Mouse (Mus musculus): Measurements from ENCODE around the gene Prmt2. TPM values are rescaled to one million over a fixed set of nuclear protein-coding genes. Genes with fewer than 3 reads are reported as not detected.

The Prmt2 gene
- total RNA-seq, 1 experiment from 2014 or later = 8.6 TPM

GRCm38 (mm10) chr10:76229627-76230026 lies 8.0 kb downstream of the Prmt2 start:
- no peak for ATAC-seq (ENCODE audit: extremely low read depth, insufficient number of reproducible peaks, low FRiP score, poor library complexity, severe bottlenecking)

DNA sequence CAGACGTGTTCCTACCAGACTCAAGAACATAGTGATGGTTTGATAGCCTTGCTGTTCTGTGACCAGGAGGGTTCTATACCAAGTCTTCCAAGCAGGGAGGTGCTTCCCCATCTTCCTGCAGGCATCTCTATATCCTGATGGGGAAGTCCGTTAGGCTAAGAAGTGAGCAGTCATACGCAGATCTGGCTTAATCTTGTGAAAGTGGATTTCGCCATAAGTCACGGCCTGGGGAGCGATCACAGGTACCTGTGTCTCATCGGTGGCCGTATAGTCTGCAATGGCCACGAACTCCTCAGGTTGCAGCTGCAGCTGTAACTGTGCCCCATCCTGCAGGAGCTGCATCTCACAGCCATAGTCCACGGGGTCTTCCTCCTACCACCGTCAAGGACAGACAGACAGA lies 11.7 kb downstream of the Prmt2 start:
- no peak for ATAC-seq (ENCODE audit: extremely low read depth, insufficient number of reproducible peaks, low FRiP score, poor library complexity, severe bottlenecking)

DNA sequence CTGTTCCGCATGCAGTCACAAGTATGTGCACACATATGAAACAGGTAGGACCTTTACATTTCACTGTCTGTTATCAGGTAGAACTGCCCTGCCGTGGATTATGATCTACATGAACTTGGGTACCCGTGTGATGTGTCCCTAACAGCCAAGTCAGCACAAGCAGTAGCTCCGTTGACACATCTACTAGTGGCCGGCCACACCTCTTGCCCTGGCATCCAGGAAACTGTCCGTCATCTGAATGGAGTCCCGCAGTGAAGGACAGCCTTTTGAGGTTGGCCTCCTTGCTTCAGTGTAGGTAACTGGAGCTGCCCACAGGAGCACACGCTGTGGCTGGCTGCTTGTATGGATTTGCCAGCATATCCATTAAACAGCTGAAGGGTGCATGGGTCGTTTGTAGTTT lies 19.4 kb downstream of the Prmt2 start:
- no peak for ATAC-seq (ENCODE audit: extremely low read depth, insufficient number of reproducible peaks, low FRiP score, poor library complexity, severe bottlenecking)

DNA sequence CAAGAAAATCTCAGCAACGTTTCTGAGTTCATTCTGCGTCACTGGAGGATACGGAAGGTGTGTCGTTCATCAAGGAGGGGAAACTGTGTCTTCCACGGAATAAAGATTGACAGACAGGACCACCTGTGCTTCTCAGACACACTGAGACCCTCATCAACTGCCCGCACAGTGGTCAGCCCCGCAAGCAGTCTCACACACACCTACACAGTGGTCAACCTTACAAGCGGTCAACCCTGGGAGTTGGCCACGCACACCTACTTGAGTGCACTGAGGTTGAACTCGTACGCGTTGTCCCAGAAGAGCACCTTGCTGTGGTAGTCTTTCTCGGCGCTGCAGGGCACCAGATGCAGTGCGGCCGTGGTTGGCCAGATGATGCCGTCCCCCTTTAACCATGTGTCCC lies 20.6 kb downstream of the Prmt2 start:
- no peak for ATAC-seq (ENCODE audit: extremely low read depth, insufficient number of reproducible peaks, low FRiP score, poor library complexity, severe bottlenecking)

DNA sequence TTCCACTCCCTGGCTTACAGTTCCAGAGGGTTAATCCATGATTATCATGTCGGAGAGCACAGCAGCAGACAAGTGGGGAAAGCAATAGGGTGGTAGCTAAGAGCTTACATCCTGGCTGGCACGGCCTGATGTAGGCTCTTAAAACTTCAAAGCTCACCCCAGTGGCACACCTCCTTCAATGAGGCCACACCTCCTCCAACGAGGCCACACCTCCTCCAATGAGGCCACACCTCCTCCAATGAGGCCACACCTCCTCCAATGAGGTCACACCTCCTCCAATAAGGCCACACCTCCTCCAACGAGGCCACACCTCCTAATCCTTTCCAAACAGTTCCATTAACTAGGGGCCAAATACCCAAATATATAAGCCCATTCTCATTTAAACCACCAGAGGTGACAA lies 23.5 kb downstream of the Prmt2 start:
- ATAC-seq (ENCODE audit: extremely low read depth, insufficient number of reproducible peaks, low FRiP score, poor library complexity, severe bottlenecking) = no peak

DNA sequence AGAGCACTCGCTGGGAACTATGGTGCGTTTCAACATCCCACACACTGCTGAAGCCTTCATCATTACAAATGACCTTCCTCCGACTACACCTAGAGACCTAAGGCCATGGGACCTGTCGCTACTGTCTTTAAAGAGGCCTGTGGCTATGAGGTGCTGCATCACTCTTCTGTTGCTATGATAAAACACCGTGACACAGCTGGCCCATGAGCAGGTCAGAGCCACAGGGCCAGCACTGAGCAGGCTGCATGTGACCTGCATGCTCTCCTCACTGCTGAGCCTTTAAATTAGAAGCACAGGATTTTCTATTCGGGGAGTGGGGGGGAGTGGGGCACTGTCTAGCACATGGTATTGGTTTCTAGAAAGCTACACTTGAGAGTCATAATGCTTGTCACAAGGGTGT lies 25.5 kb downstream of the Prmt2 start:
- no peak for ATAC-seq (ENCODE audit: extremely low read depth, insufficient number of reproducible peaks, low FRiP score, poor library complexity, severe bottlenecking)

GRCm38 (mm10) chr10:76210806-76211205 lies 26.9 kb downstream of the Prmt2 start:
- ATAC-seq (ENCODE audit: extremely low read depth, insufficient number of reproducible peaks, low FRiP score, poor library complexity, severe bottlenecking) = no peak

- no peak for ATAC-seq (ENCODE audit: extremely low read depth, insufficient number of reproducible peaks, low FRiP score, poor library complexity, severe bottlenecking)
Measured at GRCm38 (mm10) chr10:76209241-76209640, 28.4 kb downstream of the Prmt2 start.

- ATAC-seq (ENCODE audit: extremely low read depth, insufficient number of reproducible peaks, low FRiP score, poor library complexity, severe bottlenecking) = no peak
Measured at GRCm38 (mm10) chr10:76207262-76207796, 30.3 kb downstream of the Prmt2 start.

GRCm38 (mm10) chr10:76203798-76204283 lies 33.8 kb downstream of the Prmt2 start:
- ATAC-seq (ENCODE audit: extremely low read depth, insufficient number of reproducible peaks, low FRiP score, poor library complexity, severe bottlenecking) = no peak

DNA sequence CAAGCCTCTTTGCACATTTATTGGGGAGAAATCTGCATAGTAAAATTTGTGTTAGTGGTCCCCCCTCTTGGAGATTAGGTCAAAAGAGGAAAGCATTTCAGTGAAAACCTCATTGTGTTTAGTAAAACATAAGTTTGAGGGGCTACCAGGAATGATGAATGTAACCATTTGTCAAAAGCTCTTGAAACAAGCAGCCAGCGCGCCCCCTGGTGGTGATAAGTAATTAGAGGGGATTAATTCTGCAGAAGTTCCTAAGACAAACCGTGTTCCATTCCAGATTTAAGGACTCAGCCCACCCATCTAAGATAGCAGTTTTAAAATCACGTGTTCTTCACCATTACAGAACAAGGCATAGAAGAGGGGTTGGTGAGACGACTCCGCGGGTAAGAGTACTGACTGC lies 35.7 kb downstream of the Prmt2 start:
- no peak for ATAC-seq (ENCODE audit: extremely low read depth, insufficient number of reproducible peaks, low FRiP score, poor library complexity, severe bottlenecking)

GRCm38 (mm10) chr10:76201416-76201815 lies 36.2 kb downstream of the Prmt2 start:
- ATAC-seq (ENCODE audit: extremely low read depth, insufficient number of reproducible peaks, low FRiP score, poor library complexity, severe bottlenecking) = no peak

DNA sequence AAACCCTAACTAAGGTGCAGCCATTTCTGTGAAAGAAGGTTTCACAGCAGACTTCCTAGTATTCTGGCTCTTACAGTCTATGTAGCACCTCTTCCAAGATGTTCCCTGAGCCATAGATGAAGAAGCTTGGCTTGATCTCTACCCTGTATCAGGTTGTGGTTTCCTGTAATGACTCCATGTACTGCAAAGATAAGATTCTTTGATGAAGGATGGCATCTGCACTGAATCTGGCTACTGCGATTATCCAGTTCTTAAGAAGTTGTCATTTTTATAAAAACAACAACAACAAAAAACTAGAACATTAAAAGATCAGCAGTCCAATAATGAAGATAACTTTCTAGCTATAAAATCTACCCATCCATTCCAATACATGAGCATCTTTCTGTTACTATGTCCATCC lies 49.7 kb downstream of the Prmt2 start:
- ATAC-seq (ENCODE audit: extremely low read depth, insufficient number of reproducible peaks, low FRiP score, poor library complexity, severe bottlenecking) = no peak

GRCm38 (mm10) chr10:76185216-76185615 lies 52.4 kb downstream of the Prmt2 start:
- ATAC-seq (ENCODE audit: extremely low read depth, insufficient number of reproducible peaks, low FRiP score, poor library complexity, severe bottlenecking) = no peak

- no peak for ATAC-seq (ENCODE audit: extremely low read depth, insufficient number of reproducible peaks, low FRiP score, poor library complexity, severe bottlenecking)
Measured at GRCm38 (mm10) chr10:76174899-76175298, 62.8 kb downstream of the Prmt2 start.

DNA sequence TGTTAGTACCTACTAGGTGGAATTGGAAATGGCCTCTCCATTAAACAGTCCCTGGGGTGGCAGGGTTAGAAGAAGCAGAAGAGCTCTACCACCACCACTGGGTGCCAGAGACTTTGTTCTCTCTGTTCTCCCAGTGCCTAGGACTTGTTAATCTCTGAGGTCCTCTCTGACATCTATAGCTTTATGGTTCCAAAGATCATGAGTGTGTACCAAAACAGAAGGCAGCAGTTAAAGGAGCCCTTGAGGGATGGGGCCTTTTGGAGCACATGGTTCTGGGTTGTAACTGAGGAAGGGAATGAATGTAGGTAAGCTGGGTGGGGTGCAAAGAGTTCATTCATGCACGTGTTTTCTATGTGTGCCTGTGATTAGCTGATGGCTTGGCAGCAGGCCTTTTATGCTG lies 79.7 kb downstream of the Prmt2 start:
- ATAC-seq (ENCODE audit: extremely low read depth, insufficient number of reproducible peaks, low FRiP score, poor library complexity, severe bottlenecking) = no peak

- no peak for ATAC-seq (ENCODE audit: extremely low read depth, insufficient number of reproducible peaks, low FRiP score, poor library complexity, severe bottlenecking)
Measured at GRCm38 (mm10) chr10:76157528-76157927, 80.1 kb downstream of the Prmt2 start.

Other genes with a start within 250 kb of the Prmt2 start
- gene Zfp280b, start 205.2 kb downstream of the Prmt2 start, total RNA-seq (2017) = 6.1 and 10.6 TPM in 2 replicates
- not detected in 2 replicates for gene Slc5a4b, start 126.9 kb downstream of the Prmt2 start, total RNA-seq (2017)
- gene Slc5a4a, start 90.4 kb downstream of the Prmt2 start, total RNA-seq (2017) = not detected in 2 replicates
- gene S100b, start 16.0 kb upstream of the Prmt2 start, total RNA-seq (2017) = not detected in 2 replicates
- gene Dip2a, start 107.4 kb upstream of the Prmt2 start, total RNA-seq (2017) = 3.2 and 3.8 TPM in 2 replicates
- gene AC141477.1, start 202.6 kb upstream of the Prmt2 start, total RNA-seq (2017) = 14.8 and 16.1 TPM in 2 replicates
- 46.9 and 50.8 TPM in 2 replicates for gene Pcnt, start 204.9 kb upstream of the Prmt2 start, total RNA-seq (2017)
- gene 2610028H24Rik, start 211.2 kb upstream of the Prmt2 start, total RNA-seq (2017) = not detected in 2 replicates
- 76.0 and 89.6 TPM in 2 replicates for gene Mcm3ap, start 231.1 kb upstream of the Prmt2 start, total RNA-seq (2017)
- gene Ybey, start 231.2 kb upstream of the Prmt2 start, total RNA-seq (2017) = 2.4 and 3.8 TPM in 2 replicates